Mouse (Mus musculus) limb, embryonic 12.5 days (tissue): ENCODE measurements around the gene Prkaca. TPM values are rescaled to one million over a fixed set of nuclear protein-coding genes. Genes with fewer than 3 reads are reported as not detected.

Experiments
- ATAC-seq: fragments of 200-750 bp; cut with Nextera tagmentation; 2 replicates; pipeline ENCODE4 v1.8.0; 2017; ENCODE audit warnings: low read depth, moderate TSS enrichment; ENCODE audit not compliant: insufficient number of reproducible peaks, insufficient read depth, low FRiP score, low TSS enrichment
- H3K27ac ChIP-seq: fragments of 300-500 bp; sonication (generic); 2 replicates; pipeline ENCODE4 v1.5.1; 2016; ENCODE audit warnings: mild to moderate bottlenecking, moderate library complexity
- H3K27me3 ChIP-seq: fragments of 300-500 bp; sonication (generic); 2 replicates; pipeline ENCODE4 v1.6.1; 2016; ENCODE audit warnings: mild to moderate bottlenecking, moderate library complexity
- H3K36me3 ChIP-seq: fragments of 300-500 bp; sonication (generic); 2 replicates; pipeline ENCODE4 v1.6.1; 2016; ENCODE audit warnings: mild to moderate bottlenecking, moderate library complexity
- H3K4me1 ChIP-seq: fragments of 300-500 bp; sonication (generic); replicated peaks from 2 replicates; pipeline ENCODE4 v1.6.1; 2016
- H3K4me2 ChIP-seq: fragments of 300-500 bp; sonication (generic); 2 replicates; pipeline ENCODE4 v1.6.1; 2016; ENCODE audit warnings: mild to moderate bottlenecking, moderate library complexity
- H3K4me3 ChIP-seq: fragments of 300-500 bp; sonication (generic); replicated peaks from 2 replicates; pipeline ENCODE4 v1.5.1; 2016; ENCODE audit warnings: mild to moderate bottlenecking
- H3K9ac ChIP-seq: fragments of 300-500 bp; sonication (generic); replicated peaks from 2 replicates; pipeline ENCODE4 v1.6.1; 2016; ENCODE audit warnings: mild to moderate bottlenecking, moderate library complexity
- H3K9me3 ChIP-seq: fragments of 300-500 bp; sonication (generic); 2 replicates; pipeline ENCODE4 v1.6.1; 2016; ENCODE audit warnings: mild to moderate bottlenecking, moderate library complexity
- WGBS: fragments of 180-500 bp; shearing (Covaris S2); methylation state at CpG from one replicate; pipeline ENCODE4 v1.1.7; 2016; 5-methylcytosine and 5-hydroxymethylcytosine counted together
- polyA plus RNA-seq: library from polyadenylated mRNA; unstranded; fragments of >200 nt; fragmentation: Nextera tagmentation; extraction: Ambion mirVana; gene quantifications from 2 replicates; pipeline ENCODE4 v1.2.1, GENCODE M21; 2016

The Prkaca gene
- 186 and 196 TPM in 2 replicates for polyA plus RNA-seq

- Histone ChIP-seq H3K4me2 (peak within 1 kb of the TSS; percentile 99), H3K4me3 (peak within 1 kb of the TSS; percentile 98), H3K9ac (peak within 1 kb of the TSS; percentile 92), H3K4me1 (peaks cover 28% of the 10 kb centered on the region), H3K27me3 (no peaks in the 10 kb centered on the region), H3K27ac (peak within 1 kb of the TSS; percentile 70), H3K9me3 (no peaks in the 10 kb centered on the region), H3K36me3 (peaks cover 26% of the 10 kb centered on the region)
- whole genome bisulfite sequencing = under 1% methylated on average over 77 of the region's 94 CpGs
- ATAC-seq = peak; percentile 100
Measured at GRCm38 (mm10) chr8:83972150-83973120, at the start of gene Prkaca. Prkaca (plus strand) TSS chr8:83972993.

DNA sequence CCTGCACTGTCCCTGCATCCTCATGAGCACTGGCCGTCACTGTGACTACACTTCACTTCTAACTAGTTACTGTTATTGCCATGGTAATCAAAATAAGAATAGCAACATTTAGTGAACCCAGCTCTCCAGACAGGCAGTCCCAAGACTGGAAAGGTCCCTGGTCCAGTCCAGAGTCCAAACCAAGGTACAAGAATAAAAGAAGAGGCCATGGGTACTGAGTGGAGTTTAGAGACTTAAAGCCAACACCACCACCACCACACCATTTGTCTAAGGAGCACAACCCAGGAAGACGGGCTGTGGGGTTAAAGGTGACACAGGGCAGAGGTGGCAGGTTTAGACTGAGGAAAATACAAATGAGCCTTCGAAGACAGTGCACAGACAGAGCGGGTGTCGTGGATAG is 48.2 kb upstream of the Prkaca start:
- Histone ChIP-seq H3K9ac (no peak overlapping the region), H3K9me3 (no peaks in the 10 kb centered on the region), H3K4me2 (no peak overlapping the region), H3K4me1 (no peaks in the 10 kb centered on the region), H3K27me3 (no peaks in the 10 kb centered on the region), H3K36me3 (peaks cover 97% of the 10 kb centered on the region), H3K4me3 (no peak overlapping the region), H3K27ac (no peak overlapping the region)
- WGBS = 93% methylated on average over 5 of the region's 5 CpGs
- ATAC-seq = no peak

GRCm38 (mm10) chr8:83926266-83926665 is 46.5 kb upstream of the Prkaca start:
- H3K4me1 ChIP-seq = no peaks in the 10 kb centered on the region
- H3K36me3 ChIP-seq = peaks cover 98% of the 10 kb centered on the region
- WGBS = 70% methylated on average over 7 of the region's 7 CpGs
- H3K9me3 ChIP-seq = no peaks in the 10 kb centered on the region
- H3K4me3 ChIP-seq = no peak overlapping the region
- ATAC-seq = no peak
- H3K27me3 ChIP-seq = no peaks in the 10 kb centered on the region
- no peak overlapping the region for H3K9ac ChIP-seq
- H3K4me2 ChIP-seq = no peak overlapping the region
- H3K27ac ChIP-seq = no peak overlapping the region

DNA sequence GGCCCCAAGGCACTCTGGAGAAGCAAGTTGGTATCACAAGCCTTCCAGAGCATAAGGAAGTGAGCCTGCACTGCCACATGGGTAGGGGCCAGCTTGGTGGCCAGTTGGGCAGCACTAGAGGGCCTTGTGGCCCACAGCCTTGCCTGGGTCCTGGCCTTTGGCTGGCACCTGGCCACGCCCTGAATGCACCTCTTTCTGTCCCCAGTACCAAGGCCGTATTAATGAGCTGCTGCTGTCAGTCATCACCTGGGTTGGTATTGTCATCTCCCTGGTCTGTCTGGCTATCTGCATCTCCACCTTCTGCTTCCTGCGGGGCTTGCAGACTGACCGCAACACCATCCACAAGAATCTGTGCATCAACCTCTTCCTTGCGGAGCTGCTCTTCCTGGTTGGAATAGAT is 38.6 kb upstream of the Prkaca start:
- H3K36me3 ChIP-seq = peaks cover 100% of the 10 kb centered on the region

DNA sequence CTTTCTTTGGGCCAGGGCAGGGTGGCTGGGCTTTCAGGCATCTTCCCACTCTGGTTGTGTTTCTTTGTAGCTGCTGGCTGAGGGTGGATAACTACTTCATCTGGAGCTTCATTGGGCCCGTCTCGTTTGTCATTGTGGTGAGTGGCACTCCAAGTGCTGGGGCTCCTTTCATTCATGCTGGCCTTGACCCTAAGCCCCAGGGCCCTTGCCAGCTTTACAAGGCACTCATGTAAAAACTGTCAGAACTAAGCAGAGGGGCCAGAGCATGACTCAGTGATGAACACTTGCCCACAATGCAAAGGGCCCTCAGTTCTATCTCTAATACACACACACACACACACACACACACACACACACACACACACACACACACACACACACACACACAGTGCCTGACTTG is 37.8 kb upstream of the Prkaca start:
- ATAC-seq = no peak
- H3K4me3 ChIP-seq = no peak overlapping the region
- no peak overlapping the region for H3K27ac ChIP-seq
- no peaks in the 10 kb centered on the region for H3K27me3 ChIP-seq
- no peak overlapping the region for H3K4me2 ChIP-seq
- peaks cover 98% of the 10 kb centered on the region for H3K36me3 ChIP-seq
- 92% methylated on average over 2 of the region's 2 CpGs for WGBS
- no peak overlapping the region for H3K9ac ChIP-seq
- no peaks in the 10 kb centered on the region for H3K9me3 ChIP-seq
- H3K4me1 ChIP-seq = no peaks in the 10 kb centered on the region

More for the DNA sequence above, 38.6 kb upstream of the Prkaca start:
- no peak overlapping the region for H3K9ac ChIP-seq
- no peak overlapping the region for H3K4me3 ChIP-seq
- H3K27ac ChIP-seq = no peak overlapping the region
- no peaks in the 10 kb centered on the region for H3K27me3 ChIP-seq
- H3K9me3 ChIP-seq = no peaks in the 10 kb centered on the region
- ATAC-seq = no peak
- no peak overlapping the region for H3K4me2 ChIP-seq
- 87% methylated on average over 5 of the region's 5 CpGs for WGBS
- H3K4me1 ChIP-seq = no peaks in the 10 kb centered on the region

DNA sequence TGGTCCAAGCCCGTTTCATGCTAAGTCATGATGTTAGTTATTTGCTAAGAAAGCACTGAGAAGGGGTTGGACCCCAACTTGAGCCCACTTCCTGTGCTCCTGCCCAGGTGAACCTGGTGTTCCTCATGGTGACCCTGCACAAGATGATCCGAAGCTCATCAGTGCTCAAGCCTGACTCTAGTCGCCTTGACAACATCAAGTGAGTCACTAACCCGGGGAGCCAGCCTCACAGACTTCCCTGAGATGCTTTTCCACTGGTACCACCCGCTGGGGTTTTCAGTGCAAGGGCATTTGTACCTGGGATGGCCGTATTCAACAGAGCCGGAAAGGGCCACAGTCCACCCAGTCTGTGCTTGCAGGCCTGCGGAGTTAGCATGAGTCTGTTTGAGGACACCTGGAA is 37.4 kb upstream of the Prkaca start:
- H3K27ac ChIP-seq = no peak overlapping the region
- H3K4me1 ChIP-seq = no peaks in the 10 kb centered on the region
- no peak overlapping the region for H3K4me2 ChIP-seq
- peaks cover 98% of the 10 kb centered on the region for H3K36me3 ChIP-seq
- 89% methylated on average over 8 of the region's 8 CpGs for WGBS
- ATAC-seq = no peak
- H3K9ac ChIP-seq = no peak overlapping the region
- no peak overlapping the region for H3K4me3 ChIP-seq
- H3K9me3 ChIP-seq = no peaks in the 10 kb centered on the region
- H3K27me3 ChIP-seq = no peaks in the 10 kb centered on the region

DNA sequence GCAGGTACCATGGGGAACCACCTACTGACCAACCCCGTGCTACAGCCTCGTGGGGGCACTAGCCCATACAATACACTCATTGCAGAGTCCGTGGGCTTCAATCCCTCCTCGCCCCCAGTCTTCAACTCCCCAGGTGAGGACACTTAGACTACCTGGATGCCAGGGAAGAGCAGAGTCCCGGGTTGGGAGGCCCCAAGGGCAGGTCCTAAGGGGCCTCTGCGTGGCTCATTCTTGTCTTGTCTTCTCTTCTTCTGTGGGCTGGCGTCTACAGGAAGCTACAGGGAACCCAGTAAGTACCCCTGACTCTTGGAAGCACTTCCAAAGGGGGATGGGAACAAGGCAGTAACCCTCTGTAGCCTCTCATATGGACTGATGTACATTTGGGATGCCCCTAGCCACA is 35.1 kb upstream of the Prkaca start:
- 88% methylated on average over 7 of the region's 7 CpGs for WGBS
- Histone ChIP-seq H3K36me3 (peaks cover 77% of the 10 kb centered on the region), H3K9me3 (no peaks in the 10 kb centered on the region), H3K27me3 (no peaks in the 10 kb centered on the region), H3K27ac (no peak overlapping the region), H3K4me1 (no peaks in the 10 kb centered on the region), H3K4me3 (no peak overlapping the region), H3K4me2 (no peak overlapping the region), H3K9ac (no peak overlapping the region)
- no peak for ATAC-seq

- Histone ChIP-seq H3K4me1 (no peaks in the 10 kb centered on the region), H3K9me3 (no peaks in the 10 kb centered on the region), H3K9ac (no peak overlapping the region), H3K36me3 (peaks cover 71% of the 10 kb centered on the region), H3K27ac (no peak overlapping the region), H3K27me3 (no peaks in the 10 kb centered on the region), H3K4me2 (no peak overlapping the region), H3K4me3 (no peak overlapping the region)
- WGBS = 91% methylated on average over 15 of the region's 15 CpGs
- no peak for ATAC-seq
Measured at GRCm38 (mm10) chr8:83938330-83938729, 34.5 kb upstream of the Prkaca start.

GRCm38 (mm10) chr8:83941066-83941677 is 31.6 kb upstream of the Prkaca start:
- no peak overlapping the region for H3K4me2 ChIP-seq
- WGBS = 69% methylated on average over 6 of the region's 6 CpGs
- no peaks in the 10 kb centered on the region for H3K27me3 ChIP-seq
- no peak for ATAC-seq
- H3K36me3 ChIP-seq = peaks cover 42% of the 10 kb centered on the region
- no peak overlapping the region for H3K27ac ChIP-seq
- no peaks in the 10 kb centered on the region for H3K4me1 ChIP-seq
- no peak overlapping the region for H3K9ac ChIP-seq
- H3K4me3 ChIP-seq = no peak overlapping the region
- no peaks in the 10 kb centered on the region for H3K9me3 ChIP-seq

GRCm38 (mm10) chr8:83942446-83942845 is 30.3 kb upstream of the Prkaca start:
- WGBS = 76% methylated on average over 1 of the region's 1 CpGs
- Histone ChIP-seq H3K27ac (no peak overlapping the region), H3K9ac (no peak overlapping the region), H3K4me1 (no peaks in the 10 kb centered on the region), H3K9me3 (no peaks in the 10 kb centered on the region), H3K36me3 (peaks cover 29% of the 10 kb centered on the region), H3K27me3 (no peaks in the 10 kb centered on the region), H3K4me3 (no peak overlapping the region), H3K4me2 (no peak overlapping the region)
- no peak for ATAC-seq

- Histone ChIP-seq H3K9me3 (no peaks in the 10 kb centered on the region), H3K4me1 (no peaks in the 10 kb centered on the region), H3K36me3 (0 out of 2 replicates have a peak, but pooled peaks cover under 1% of the 10 kb centered on the region), H3K4me3 (no peak overlapping the region), H3K9ac (no peak overlapping the region), H3K4me2 (no peak overlapping the region), H3K27ac (no peak overlapping the region), H3K27me3 (no peaks in the 10 kb centered on the region)
- ATAC-seq = no peak
- 61% methylated on average over 3 of the region's 3 CpGs for WGBS
Measured at GRCm38 (mm10) chr8:83945540-83945939, 27.3 kb upstream of the Prkaca start.
